Mouse (Mus musculus): ENCODE measurements around the gene Ppp1r10. TPM values are rescaled to one million over a fixed set of nuclear protein-coding genes. Genes with fewer than 3 reads are reported as not detected.

The Ppp1r10 gene
- total and polyA plus RNA-seq, 3 experiments, result 14.5 to 70.3 (median 31.6) TPM

GRCm38 (mm10) chr17:35868961-35869345, 47.3 kb upstream of the Ppp1r10 start:
- Histone ChIP-seq H3K4me2 (ENCODE audit: insufficient read depth, low read depth, poor library complexity, severe bottlenecking) (peak overlapping the region; percentile 85), H3K79me2 (replicated peaks; ENCODE audit: control insufficient read depth, extremely low read depth, insufficient read depth, poor library complexity, severe bottlenecking) (peaks cover 51% of the 10 kb centered on the region), H3K9me3 (replicated peaks; ENCODE audit: low read length) (peaks cover 4% of the 10 kb centered on the region), H3K4me1 (ENCODE audit: control insufficient read depth in 1 of 2, insufficient read depth in 2 of 2) (peaks cover 0 to 32% of the 10 kb centered on the region in 2 experiments; a peak in 2 of 4 replicates), H3K9ac (ENCODE audit: insufficient read depth, low read depth) (peak overlapping the region; percentile 69), H3K27ac (ENCODE audit: insufficient read depth, low read depth) (peak overlapping the region; percentile 83), H3K4me3 (replicated peaks in 1 of 3; ENCODE audit: low read depth in 2 of 3, low read length in 2 of 3, poor library complexity in 1 of 3) (peak overlapping the region; percentile 63 to 99 (median 74)), H3K36me3 (replicated peaks in 1 of 2; ENCODE audit: control insufficient read depth in 1 of 2, insufficient read depth in 1 of 2, low read length in 1 of 2) (peaks cover 0 to 21% of the 10 kb centered on the region in 2 experiments), H3K27me3 (replicated peaks) (no peaks in the 10 kb centered on the region)
- dilution Hi-C loops (cut with MboI; ENCODE audit: extremely low pct_ligation_motif_present, extremely low pct_unique_long_range_greater_than_20kb, low sequenced_read_pairs) (no loop called here), in situ Hi-C loops (cut with MboI; ENCODE audit: low pct_ligation_motif_present, low pct_unique_long_range_greater_than_20kb, low sequenced_read_pairs) (loop anchor here (10.0 kb wide), 1 partner anchor 134 kb away; no protein-coding TSS in a partner anchor)
- TF ChIP-seq SIN3A (IDR thresholded peaks at IDR 0.05; ENCODE audit: low read length), result 0 out of 2 replicates have a peak, but pooled peaks have one; percentile 19
- TF ChIP-seq HCFC1 (IDR thresholded peaks at IDR 0.05; ENCODE audit: low read depth, low read length), result no peak
- no peak for TF ChIP-seq ZC3H11A (IDR thresholded peaks at IDR 0.05; ENCODE audit: low read depth, low read length)
- TF ChIP-seq USF1 (IDR thresholded peaks at IDR 0.05; ENCODE audit: low read depth, low read length), result no peak
- TF ChIP-seq MYC (IDR thresholded peaks at IDR 0.05; ENCODE audit: low read depth, low read length), result no peak
- TF ChIP-seq USF2 (conservative IDR thresholded peaks at IDR 0.05; ENCODE audit: low read depth, low read length), result no peak
- DNase-seq (ENCODE audit: extremely low read depth), result no peak

- H3K27ac ChIP-seq (ENCODE audit: insufficient read depth, low read depth), result peak overlapping the region; percentile 83
- H3K36me3 ChIP-seq (replicated peaks in 1 of 2; ENCODE audit: control insufficient read depth in 1 of 2, insufficient read depth in 1 of 2, low read length in 1 of 2), result peaks cover 6 to 27% of the 10 kb centered on the region in 2 experiments
- peaks cover 51% of the 10 kb centered on the region for H3K79me2 ChIP-seq (replicated peaks; ENCODE audit: control insufficient read depth, extremely low read depth, insufficient read depth, poor library complexity, severe bottlenecking)
- DNase-seq (ENCODE audit: extremely low read depth), result peak; percentile 68
- dilution Hi-C loops (cut with MboI; ENCODE audit: extremely low pct_ligation_motif_present, extremely low pct_unique_long_range_greater_than_20kb, low sequenced_read_pairs), result no loop called here
- peaks cover 4% of the 10 kb centered on the region for H3K9me3 ChIP-seq (replicated peaks; ENCODE audit: low read length)
- H3K4me1 ChIP-seq (ENCODE audit: control insufficient read depth in 1 of 2, insufficient read depth in 2 of 2), result peaks cover 0 to 35% of the 10 kb centered on the region in 2 experiments; a peak in 2 of 4 replicates
- H3K9ac ChIP-seq (ENCODE audit: insufficient read depth, low read depth), result peak overlapping the region; percentile 69
- in situ Hi-C loops (cut with MboI; ENCODE audit: low pct_ligation_motif_present, low pct_unique_long_range_greater_than_20kb, low sequenced_read_pairs), result loop anchor here (5.0 to 10.0 kb wide), 2 partner anchors 32 to 135 kb away; partner anchors contain the start of gene Tubb5
- no peak; the same call in 1 of the 2 replicates for TF ChIP-seq NELFE (IDR thresholded peaks at IDR 0.05; ENCODE audit: low read depth, low read length)
- no peak for TF ChIP-seq POLR2A (IDR thresholded peaks at IDR 0.05; ENCODE audit: low read depth, low read length)
- TF ChIP-seq POLR2AphosphoS2 (IDR thresholded peaks at IDR 0.05; ENCODE audit: low read depth, low read length), result no peak
- peak; percentile 78 for TF ChIP-seq MAZ (IDR thresholded peaks at IDR 0.05; ENCODE audit: low read depth, low read length)
- no peak for TF ChIP-seq JUN (IDR thresholded peaks at IDR 0.05; ENCODE audit: insufficient read depth, low read depth, low read length)
- TF ChIP-seq UBTF (IDR thresholded peaks at IDR 0.05; ENCODE audit: low read depth, low read length), result 0 out of 2 replicates have a peak, but pooled peaks have one; percentile 17
- TF ChIP-seq ETS1 (conservative IDR thresholded peaks at IDR 0.05; ENCODE audit: low read depth, low read length), result peak; percentile 25
- no peak for TF ChIP-seq NRF1 (IDR thresholded peaks at IDR 0.05; ENCODE audit: low read depth, low read length)
- no peak for TF ChIP-seq JUND (conservative IDR thresholded peaks at IDR 0.05; ENCODE audit: low read depth, low read length)
- TF ChIP-seq ELF1 (IDR thresholded peaks at IDR 0.05; ENCODE audit: low read depth, low read length), result peak; percentile 29; the same call in 1 of the 2 replicates
- no peak for TF ChIP-seq MAX (IDR thresholded peaks at IDR 0.05; ENCODE audit: low read length)
- no peak for TF ChIP-seq SMC3 (IDR thresholded peaks at IDR 0.05; ENCODE audit: low read depth, low read length)
- TF ChIP-seq RAD21 (IDR thresholded peaks at IDR 0.05; ENCODE audit: low read depth, low read length), result no peak
- peak; percentile 91 for TF ChIP-seq CHD2 (IDR thresholded peaks at IDR 0.05; ENCODE audit: low read length)
- TF ChIP-seq TCF12 (IDR thresholded peaks at IDR 0.05; ENCODE audit: low read depth, low read length), result peak; percentile 55; the same call in 1 of the 2 replicates
- TF ChIP-seq ZKSCAN1 (IDR thresholded peaks at IDR 0.05; ENCODE audit: borderline replicate concordance, low read depth, low read length), result no peak
- no peak for TF ChIP-seq CTCF (conservative IDR thresholded peaks at IDR 0.05 in 1 of 2, IDR thresholded peaks at IDR 0.05 in 1 of 2; ENCODE audit: low read depth in 2 of 2, low read length in 2 of 2)
- TF ChIP-seq IRF4 (IDR thresholded peaks at IDR 0.05; ENCODE audit: low read depth, low read length), result peak; percentile 31; the same call in 1 of the 2 replicates
- no peak for TF ChIP-seq ZC3H11A (IDR thresholded peaks at IDR 0.05; ENCODE audit: low read depth, low read length)
- no peak for TF ChIP-seq MXI1 (IDR thresholded peaks at IDR 0.05; ENCODE audit: low read depth, low read length)
- H3K4me2 ChIP-seq (ENCODE audit: insufficient read depth, low read depth, poor library complexity, severe bottlenecking), result peak overlapping the region; percentile 85
- no peaks in the 10 kb centered on the region for H3K27me3 ChIP-seq (replicated peaks)
- H3K4me3 ChIP-seq (replicated peaks in 1 of 3; ENCODE audit: low read depth in 2 of 3, low read length in 2 of 3, poor library complexity in 1 of 3), result peak overlapping the region; percentile 63 to 99 (median 74)
Observed at GRCm38 (mm10) chr17:35869346-35870067, 46.7 kb upstream of the Ppp1r10 start.

Measured in CH12.LX (cell line).